Mouse (Mus musculus): ENCODE results near the gene Pgs1. TPM values are rescaled to one million over a fixed set of nuclear protein-coding genes. Genes with fewer than 3 reads are reported as not detected.

Gene Pgs1
- polyA plus RNA-seq, 1 experiment from 2014 or later, result 60.7 TPM

DNA sequence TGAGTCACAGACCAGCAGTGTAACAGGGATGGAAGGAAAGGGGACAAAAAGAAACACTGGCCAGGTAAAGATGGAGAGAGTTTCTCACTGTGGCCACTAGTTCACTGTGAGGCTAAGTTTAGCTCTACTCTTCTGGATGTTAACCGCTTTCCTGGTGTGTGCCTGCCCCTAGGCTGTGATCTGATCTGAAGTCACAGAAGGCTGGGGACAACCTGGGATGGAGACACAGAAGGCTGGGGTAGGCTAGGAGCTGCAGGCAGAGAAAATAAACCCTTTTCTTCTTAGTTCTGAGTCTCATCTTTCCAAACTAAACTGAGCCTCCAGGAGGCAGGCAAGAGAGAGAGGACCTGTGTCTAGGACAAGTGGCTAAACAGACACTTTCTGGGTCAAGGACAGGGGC, 21.8 kb upstream of the Pgs1 start:
- Histone ChIP-seq H3K36me3 (no peaks in the 10 kb centered on the region), H3K9me3 (replicated peaks) (no peaks in the 10 kb centered on the region), H3K4me1 (peaks cover 69% of the 10 kb centered on the region), H3K27me3 (replicated peaks) (peaks cover 13% of the 10 kb centered on the region), H3K27ac (replicated peaks) (peak overlapping the region; percentile 70; the same call in 1 of the 2 replicates), H3K4me3 (replicated peaks) (no peak overlapping the region), H3K4me2 (peak overlapping the region; percentile 89), H3K9ac (replicated peaks) (no peak overlapping the region)
- no peak for ATAC-seq (ENCODE audit: low FRiP score)
- WGBS, result 38% methylated on average over 1 of the region's 1 CpGs

DNA sequence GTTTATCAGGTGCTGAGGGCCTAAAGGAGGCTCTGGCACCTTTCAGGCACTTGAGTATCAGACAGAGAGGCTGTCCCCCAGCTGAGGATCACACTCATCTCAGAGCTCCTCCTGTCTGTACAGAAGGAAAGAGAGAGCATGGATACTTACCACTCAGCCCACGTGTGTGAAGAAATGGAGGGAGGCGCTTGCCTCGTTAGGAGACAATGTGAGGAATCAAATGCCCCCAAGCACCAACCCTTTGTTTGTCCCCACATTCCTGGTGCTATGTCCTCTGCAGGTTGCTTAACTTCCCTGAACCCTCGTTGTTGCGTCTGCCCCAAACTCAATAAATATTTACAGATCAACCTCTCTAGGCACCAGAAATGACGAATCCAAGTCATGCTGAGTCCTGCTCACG, 21.0 kb upstream of the Pgs1 start:
- H3K9ac ChIP-seq (replicated peaks), result no peak overlapping the region
- ATAC-seq (ENCODE audit: low FRiP score), result no peak
- H3K27ac ChIP-seq (replicated peaks), result no peak overlapping the region
- H3K36me3 ChIP-seq, result no peaks in the 10 kb centered on the region
- H3K4me2 ChIP-seq, result 0 out of 2 replicates have a peak overlapping the region, but pooled peaks have one; percentile 0
- H3K4me1 ChIP-seq, result peaks cover 77% of the 10 kb centered on the region
- WGBS, result 28% methylated on average over 7 of the region's 7 CpGs
- H3K4me3 ChIP-seq (replicated peaks), result no peak overlapping the region
- H3K27me3 ChIP-seq (replicated peaks), result peaks cover 13% of the 10 kb centered on the region
- H3K9me3 ChIP-seq (replicated peaks), result no peaks in the 10 kb centered on the region

DNA sequence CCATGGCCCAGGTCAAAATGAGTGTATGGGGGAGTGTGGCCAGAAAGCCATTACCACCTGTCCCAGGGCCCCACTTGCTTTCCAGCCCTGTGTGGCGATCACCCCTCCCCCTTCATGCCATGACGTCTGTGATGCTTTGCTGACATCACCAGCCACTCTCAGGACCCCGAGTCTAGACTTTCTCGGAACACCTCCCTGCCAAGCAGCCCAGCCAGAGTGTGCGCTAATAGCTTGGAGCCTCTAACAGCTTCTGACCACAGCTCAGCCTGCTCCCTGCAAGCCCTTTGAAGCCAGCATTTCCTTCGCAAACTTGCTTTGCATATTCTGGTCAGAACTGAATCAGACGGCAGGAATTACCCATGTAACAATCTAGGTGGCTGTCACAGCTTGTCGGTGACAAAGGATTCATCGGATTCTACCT, 20.5 kb upstream of the Pgs1 start:
- H3K27me3 ChIP-seq (replicated peaks), result peaks cover 13% of the 10 kb centered on the region
- 23% methylated on average over 9 of the region's 9 CpGs for WGBS
- H3K4me3 ChIP-seq (replicated peaks), result no peak overlapping the region
- no peak overlapping the region for H3K9ac ChIP-seq (replicated peaks)
- peaks cover 81% of the 10 kb centered on the region for H3K4me1 ChIP-seq
- H3K36me3 ChIP-seq, result no peaks in the 10 kb centered on the region
- H3K4me2 ChIP-seq, result peak overlapping the region; percentile 0; the same call in 1 of the 2 replicates
- H3K27ac ChIP-seq (replicated peaks), result no peak overlapping the region
- no peak for ATAC-seq (ENCODE audit: low FRiP score)
- no peaks in the 10 kb centered on the region for H3K9me3 ChIP-seq (replicated peaks)

DNA sequence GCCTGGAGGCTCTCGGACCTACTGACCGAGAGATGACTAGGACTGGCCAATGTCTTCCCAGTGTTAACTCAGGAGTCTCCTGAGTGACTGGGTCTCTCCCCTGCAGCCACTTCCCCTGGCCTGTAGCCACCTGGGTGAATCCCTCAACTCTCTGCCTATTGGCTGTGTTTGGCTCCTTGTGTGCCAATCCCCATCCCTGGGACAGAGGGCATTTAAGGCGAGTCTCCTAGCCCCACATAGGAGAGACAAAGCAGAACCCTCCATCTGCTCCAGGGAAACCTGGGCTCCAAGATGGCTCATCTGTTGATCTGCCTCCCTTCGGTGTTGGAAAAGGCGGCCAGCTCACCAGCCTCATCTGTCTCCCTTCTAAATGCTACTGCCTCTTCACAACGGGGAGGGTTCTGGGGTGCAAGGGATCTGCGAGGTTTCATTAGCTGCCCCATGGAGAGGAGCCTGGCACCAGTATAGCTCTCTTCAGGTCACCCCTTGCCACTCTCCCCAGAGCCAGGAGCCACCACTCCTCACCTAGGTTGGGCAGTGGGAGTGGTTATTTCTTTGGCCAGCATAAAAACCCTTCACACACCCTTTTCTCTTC, 19.5 kb upstream of the Pgs1 start:
- H3K4me3 ChIP-seq (replicated peaks), result peak overlapping the region; percentile 64
- H3K9me3 ChIP-seq (replicated peaks), result no peaks in the 10 kb centered on the region
- WGBS, result 48% methylated on average over 7 of the region's 7 CpGs
- H3K27ac ChIP-seq (replicated peaks), result no peak overlapping the region
- no peaks in the 10 kb centered on the region for H3K36me3 ChIP-seq
- peaks cover 13% of the 10 kb centered on the region for H3K27me3 ChIP-seq (replicated peaks)
- peak overlapping the region; percentile 80 for H3K4me2 ChIP-seq
- no peak for ATAC-seq (ENCODE audit: low FRiP score)
- peaks cover 81% of the 10 kb centered on the region for H3K4me1 ChIP-seq
- H3K9ac ChIP-seq (replicated peaks), result no peak overlapping the region

DNA sequence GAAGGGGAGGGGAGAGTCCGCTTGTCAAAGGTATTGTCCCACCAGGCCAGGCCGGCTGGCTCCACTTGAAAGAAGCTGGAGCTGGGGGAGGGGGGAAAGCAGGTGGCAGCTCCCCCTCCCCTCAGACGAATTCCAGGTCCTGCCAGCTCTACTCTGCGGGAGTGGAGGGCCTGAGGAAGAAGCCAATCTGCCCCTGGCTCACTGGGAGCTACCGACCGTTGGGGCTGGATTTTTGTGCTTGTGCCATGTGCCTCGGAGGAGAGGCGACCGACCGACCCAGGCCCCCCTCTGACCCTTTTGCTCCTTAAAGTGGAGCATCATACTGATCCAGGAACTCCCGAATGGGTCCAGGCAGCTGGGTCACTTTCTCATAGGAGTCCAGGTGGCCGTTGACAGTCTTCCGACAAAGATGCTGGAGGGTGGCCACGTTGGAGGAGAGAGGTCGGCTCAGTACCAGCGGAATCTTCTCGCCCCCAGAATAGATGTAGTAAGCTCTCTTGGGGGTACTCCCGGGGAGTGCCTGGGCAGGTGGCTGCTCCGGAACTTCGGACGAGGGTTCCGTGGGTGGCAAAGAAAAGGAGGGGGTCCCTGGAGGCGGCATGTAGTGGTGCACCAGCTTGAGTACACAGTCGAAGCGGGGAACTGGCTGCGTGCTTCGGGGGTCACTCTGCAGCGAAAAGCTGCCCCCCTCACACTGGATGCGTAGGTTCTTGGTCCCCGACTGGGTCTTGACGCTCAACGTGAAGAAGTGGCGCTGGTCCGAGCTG, 18.7 kb upstream of the Pgs1 start:
- no peak for ATAC-seq (ENCODE audit: low FRiP score)
- Histone ChIP-seq H3K9ac (replicated peaks) (peak overlapping the region; percentile 74), H3K27ac (replicated peaks) (no peak overlapping the region), H3K4me3 (replicated peaks) (peak overlapping the region; percentile 64), H3K4me1 (peaks cover 74% of the 10 kb centered on the region), H3K27me3 (replicated peaks) (peaks cover 13% of the 10 kb centered on the region), H3K36me3 (no peaks in the 10 kb centered on the region), H3K9me3 (replicated peaks) (no peaks in the 10 kb centered on the region), H3K4me2 (peak overlapping the region; percentile 80)
- WGBS, result 6% methylated on average over 34 of the region's 34 CpGs

DNA sequence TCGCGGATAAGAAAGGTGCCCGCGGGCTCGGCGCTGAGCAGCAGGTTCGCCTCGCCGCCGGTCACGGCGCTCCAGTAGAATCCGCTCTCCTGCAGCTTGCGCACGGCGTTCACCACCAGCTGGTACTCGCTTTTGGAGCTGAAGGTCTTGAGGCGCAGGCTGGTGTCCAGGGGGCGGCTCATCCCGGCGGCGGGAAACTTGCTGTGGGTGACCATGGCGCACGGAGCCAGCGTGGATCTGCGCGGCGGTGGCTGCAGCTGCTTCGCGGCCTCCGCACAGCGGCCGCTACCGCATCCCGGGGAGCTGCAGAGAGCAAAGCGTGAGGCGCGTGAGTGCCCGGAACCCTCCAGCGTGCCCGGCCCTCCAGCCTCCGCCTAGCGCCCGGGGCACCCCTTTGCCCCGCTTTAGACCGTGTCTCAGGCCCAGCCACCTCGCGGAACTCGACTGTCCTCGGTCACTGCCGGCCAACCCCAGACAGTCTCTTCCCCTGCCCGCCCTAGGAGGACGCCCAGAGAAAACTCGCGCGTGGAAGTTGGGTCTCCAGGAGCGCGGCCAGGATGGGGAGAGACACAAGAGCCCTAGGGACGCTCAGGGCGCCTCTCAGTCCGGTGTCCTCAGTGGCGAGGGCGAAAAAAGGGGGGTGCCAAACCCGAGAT, 17.9 kb upstream of the Pgs1 start:
- 0 out of 2 replicates have a peak, but pooled peaks have one; percentile 4 for ATAC-seq (ENCODE audit: low FRiP score)
- H3K9me3 ChIP-seq (replicated peaks), result no peaks in the 10 kb centered on the region
- H3K36me3 ChIP-seq, result no peaks in the 10 kb centered on the region
- H3K4me2 ChIP-seq, result peak overlapping the region; percentile 80
- H3K4me3 ChIP-seq (replicated peaks), result peak overlapping the region; percentile 64
- H3K4me1 ChIP-seq, result peaks cover 67% of the 10 kb centered on the region
- under 1% methylated on average over 59 of the region's 64 CpGs for WGBS
- H3K27ac ChIP-seq (replicated peaks), result peak overlapping the region; percentile 89
- peaks cover 13% of the 10 kb centered on the region for H3K27me3 ChIP-seq (replicated peaks)
- peak overlapping the region; percentile 74 for H3K9ac ChIP-seq (replicated peaks)

DNA sequence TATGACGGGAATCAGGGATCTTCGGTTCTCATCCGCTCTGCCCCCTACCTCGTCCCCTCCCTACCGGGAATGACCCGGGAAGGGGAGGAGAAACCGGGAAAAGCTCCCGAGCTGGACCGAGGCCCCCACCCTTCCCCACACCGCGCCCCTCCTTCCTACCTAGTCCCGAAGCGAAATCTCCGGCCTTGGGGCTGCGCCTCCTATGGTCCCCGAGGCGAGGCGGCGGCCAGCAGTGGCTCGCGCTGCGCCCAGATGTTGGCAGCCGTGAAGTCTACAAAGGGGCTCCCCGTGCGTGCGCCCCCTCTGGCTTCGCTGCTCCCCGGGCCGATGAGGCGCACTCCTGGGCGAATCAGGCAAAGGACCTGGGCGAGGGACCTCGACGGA, 17.4 kb upstream of the Pgs1 start:
- ATAC-seq (ENCODE audit: low FRiP score), result peak; percentile 37
- H3K36me3 ChIP-seq, result no peaks in the 10 kb centered on the region
- no peaks in the 10 kb centered on the region for H3K9me3 ChIP-seq (replicated peaks)
- peak overlapping the region; percentile 89 for H3K27ac ChIP-seq (replicated peaks)
- peaks cover 13% of the 10 kb centered on the region for H3K27me3 ChIP-seq (replicated peaks)
- H3K4me2 ChIP-seq, result peak overlapping the region; percentile 80
- peak overlapping the region; percentile 64 for H3K4me3 ChIP-seq (replicated peaks)
- H3K9ac ChIP-seq (replicated peaks), result peak overlapping the region; percentile 74
- 0% methylated on average over 32 of the region's 34 CpGs for WGBS
- peaks cover 61% of the 10 kb centered on the region for H3K4me1 ChIP-seq

DNA sequence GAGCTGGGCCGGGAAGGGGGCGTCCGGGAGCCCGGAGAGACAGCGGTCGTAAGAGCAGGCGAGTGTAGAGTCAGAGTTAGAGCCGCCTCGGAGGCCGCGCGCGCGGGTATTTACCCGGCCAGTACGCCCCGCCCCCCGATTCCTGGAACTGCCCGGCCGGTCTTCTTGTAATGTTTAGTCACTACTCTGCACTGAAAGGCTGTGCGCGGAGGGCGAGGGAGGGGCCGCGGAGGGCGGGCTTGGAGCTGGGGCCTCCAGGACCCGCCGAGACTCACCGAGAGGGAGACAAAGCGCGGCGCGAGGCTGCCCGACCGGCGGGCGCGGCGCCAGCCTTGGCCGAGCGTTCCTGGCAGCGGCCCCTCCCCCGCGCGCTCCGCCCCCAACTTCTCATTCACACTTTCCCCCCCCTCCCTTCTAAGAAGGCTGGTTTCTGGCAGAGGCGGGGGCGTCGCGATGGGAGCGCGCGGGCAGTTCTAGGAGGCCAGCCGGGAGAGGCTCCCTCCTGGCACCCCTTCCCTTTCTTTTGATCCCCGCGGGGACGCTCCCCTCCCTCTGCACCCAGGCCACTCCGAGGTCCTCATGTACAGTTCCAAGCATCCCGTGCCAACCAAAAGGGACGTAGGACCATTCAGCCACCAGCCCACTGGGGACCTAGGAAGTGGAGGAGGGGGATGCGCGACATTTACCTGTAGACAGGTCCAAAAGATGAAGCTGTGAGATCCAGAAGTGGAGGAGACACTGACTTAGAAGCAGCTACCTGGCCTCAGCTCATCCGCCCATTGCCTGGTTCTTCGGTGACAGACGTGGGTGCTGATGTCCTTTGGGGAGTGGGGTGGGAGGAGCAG, 16.8 kb upstream of the Pgs1 start:
- peaks cover 57% of the 10 kb centered on the region for H3K4me1 ChIP-seq

DNA sequence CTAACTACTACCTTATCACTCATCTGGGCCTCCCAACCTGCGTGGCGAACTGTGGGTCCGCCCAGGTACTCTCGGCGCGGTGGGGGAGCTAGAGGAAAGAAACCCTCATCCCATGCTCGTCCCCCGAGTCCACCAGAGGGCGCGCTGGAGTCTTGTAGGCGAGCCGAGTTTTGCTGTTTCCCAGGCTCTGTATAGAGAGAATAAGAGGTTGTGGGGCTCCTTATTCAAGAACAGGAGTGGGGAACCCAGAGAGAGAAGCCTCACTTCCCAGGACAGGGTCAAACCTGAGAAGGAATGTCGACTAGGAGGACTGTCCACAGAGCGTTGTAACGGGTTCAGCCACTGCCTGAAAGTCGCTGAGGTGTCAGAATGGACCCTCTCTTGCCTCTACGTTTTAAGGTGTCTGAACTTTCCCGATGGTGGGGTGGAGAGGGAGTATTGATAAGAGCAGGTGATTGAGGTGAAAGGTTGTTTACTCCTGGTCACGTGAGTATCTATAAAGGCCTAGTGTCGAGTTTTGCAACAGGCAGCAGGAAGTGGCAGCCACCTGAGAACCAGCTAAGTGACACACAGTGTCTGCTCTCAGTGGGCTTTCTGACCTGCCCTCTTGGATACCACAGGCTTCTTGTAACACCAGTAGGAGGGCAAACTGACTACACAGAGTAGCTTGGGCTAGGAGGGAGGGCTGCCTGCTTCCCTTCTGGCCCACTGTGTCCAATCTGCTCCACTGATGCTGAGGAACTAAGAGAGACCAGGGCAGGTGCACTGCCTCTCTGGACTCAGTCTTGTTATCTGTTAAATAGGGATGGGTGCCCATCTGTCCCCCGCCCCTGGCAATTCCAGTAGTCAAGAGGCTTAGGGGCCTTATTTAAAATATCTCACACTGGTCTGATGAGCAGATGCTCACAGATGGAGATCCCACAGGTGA, 15.9 kb upstream of the Pgs1 start, which contains the start of gene Socs3:
Socs3 (minus strand) TSS at position 103 of the 928 bp plus-strand sequence.
- Histone ChIP-seq H3K27ac (replicated peaks) (peak within 1 kb of the TSS; percentile 89), H3K4me1 (peaks cover 57% of the 10 kb centered on the region), H3K9ac (replicated peaks) (peak within 1 kb of the TSS; percentile 74), H3K4me3 (replicated peaks) (peak within 1 kb of the TSS; percentile 64), H3K36me3 (no peaks in the 10 kb centered on the region), H3K27me3 (replicated peaks) (peaks cover 13% of the 10 kb centered on the region), H3K9me3 (replicated peaks) (no peaks in the 10 kb centered on the region), H3K4me2 (peak within 1 kb of the TSS; percentile 80)
- 12% methylated on average over 21 of the region's 21 CpGs for WGBS
- peak; percentile 38 for ATAC-seq (ENCODE audit: low FRiP score)

More for the DNA sequence above, 16.8 kb upstream of the Pgs1 start:
- H3K27ac ChIP-seq (replicated peaks), result peak overlapping the region; percentile 89
- peaks cover 13% of the 10 kb centered on the region for H3K27me3 ChIP-seq (replicated peaks)
- peak overlapping the region; percentile 80 for H3K4me2 ChIP-seq
- no peaks in the 10 kb centered on the region for H3K36me3 ChIP-seq
- peak overlapping the region; percentile 74 for H3K9ac ChIP-seq (replicated peaks)
- ATAC-seq (ENCODE audit: low FRiP score), result peak; percentile 86
- no peaks in the 10 kb centered on the region for H3K9me3 ChIP-seq (replicated peaks)
- WGBS, result under 1% methylated on average over 56 of the region's 65 CpGs
- H3K4me3 ChIP-seq (replicated peaks), result peak overlapping the region; percentile 64

DNA sequence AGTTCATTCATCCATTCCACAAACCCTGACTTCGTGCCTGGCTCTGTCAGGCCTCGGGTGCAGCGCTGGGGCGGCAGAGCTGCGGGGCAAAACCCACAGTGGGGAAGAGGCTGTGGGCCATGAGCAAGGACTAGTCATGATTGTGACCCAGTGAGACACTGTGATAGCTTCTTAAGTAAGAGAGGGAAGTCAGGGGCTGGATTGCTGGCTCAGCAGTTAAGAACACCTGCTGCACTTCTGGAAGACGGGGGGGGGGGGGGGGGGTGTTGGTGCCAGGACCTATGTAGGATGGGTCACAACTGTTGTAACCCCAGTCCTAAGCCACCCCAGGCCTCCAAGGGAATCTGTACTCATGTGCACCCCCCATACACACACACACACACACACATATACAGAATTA, 15.0 kb upstream of the Pgs1 start:
- Histone ChIP-seq H3K9ac (replicated peaks) (no peak overlapping the region), H3K4me1 (peaks cover 59% of the 10 kb centered on the region), H3K27ac (replicated peaks) (no peak overlapping the region), H3K9me3 (replicated peaks) (no peaks in the 10 kb centered on the region), H3K4me3 (replicated peaks) (no peak overlapping the region), H3K4me2 (no peak overlapping the region), H3K27me3 (replicated peaks) (peaks cover 13% of the 10 kb centered on the region), H3K36me3 (no peaks in the 10 kb centered on the region)
- WGBS, result 56% methylated on average over 6 of the region's 6 CpGs
- ATAC-seq (ENCODE audit: low FRiP score), result no peak

Data from neural tube, embryonic 15.5 days (tissue).